Mouse (Mus musculus) retina, postnatal 7 days (tissue): ENCODE measurements around the gene Rpl23a.
"Not testable (repeated sequence)": the region's sequence is repeated elsewhere in the genome, so short reads cannot be mapped to it uniquely, and the experiment has no call there.

ENCODE experiments used
- DNase-seq: peaks from one replicate; pipeline ENCODE4 v3.0.0-alpha.2; 2012; ENCODE audit warnings: low read depth, low spot score

The Rpl23a gene

DNA sequence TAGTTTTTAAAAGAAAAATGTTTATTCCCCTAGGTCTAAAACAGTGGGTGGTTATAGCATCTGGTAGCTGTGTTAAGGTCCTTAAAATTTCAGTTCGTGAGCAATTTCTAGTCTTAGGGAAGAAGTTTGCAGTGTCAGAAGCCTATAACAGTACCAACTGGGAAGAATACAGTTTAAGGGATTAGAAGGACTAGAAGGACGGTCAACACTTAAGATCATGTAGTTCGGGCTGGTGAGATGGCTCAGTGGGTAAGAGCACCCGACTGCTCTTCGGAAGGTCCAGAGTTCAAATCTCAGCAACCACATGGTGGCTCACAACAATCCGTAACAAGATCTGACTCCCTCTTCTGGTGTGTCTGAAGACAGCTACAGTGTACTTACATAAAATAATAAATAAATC, 1.3 kb upstream of the Rpl23a start:
- not testable (repeated sequence) for DNase-seq

DNA sequence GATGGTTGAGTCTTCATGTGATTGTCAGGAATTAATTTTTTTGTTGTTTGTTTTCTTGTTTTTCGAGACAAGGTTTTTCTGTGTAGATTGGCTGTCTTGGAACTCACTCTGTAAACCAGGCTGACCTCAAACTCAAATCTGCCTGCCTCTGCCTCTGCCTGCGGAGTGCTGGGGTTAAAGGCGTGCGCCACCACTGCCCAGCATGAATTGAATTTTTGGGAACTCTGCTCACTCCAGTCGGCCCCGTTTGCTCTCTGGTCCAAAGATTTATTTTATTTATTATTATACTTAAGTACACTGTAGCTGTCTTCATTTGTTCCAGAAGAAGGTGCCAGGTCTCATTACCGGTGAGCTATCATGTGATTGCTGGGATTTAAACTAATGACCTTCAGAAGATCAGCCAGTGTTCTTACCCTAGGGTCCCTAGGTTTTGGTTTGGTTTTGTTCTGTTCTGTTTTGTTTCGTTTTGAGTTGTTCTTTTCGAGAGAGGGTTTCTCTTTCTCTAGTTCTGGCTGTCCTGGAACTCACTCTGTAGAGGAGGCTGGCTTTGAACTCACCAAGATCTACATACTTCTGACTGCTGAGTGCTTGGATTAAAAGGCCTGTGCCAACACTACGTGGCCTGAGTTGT, 615 bp upstream of the Rpl23a start:
- no peak for DNase-seq

DNA sequence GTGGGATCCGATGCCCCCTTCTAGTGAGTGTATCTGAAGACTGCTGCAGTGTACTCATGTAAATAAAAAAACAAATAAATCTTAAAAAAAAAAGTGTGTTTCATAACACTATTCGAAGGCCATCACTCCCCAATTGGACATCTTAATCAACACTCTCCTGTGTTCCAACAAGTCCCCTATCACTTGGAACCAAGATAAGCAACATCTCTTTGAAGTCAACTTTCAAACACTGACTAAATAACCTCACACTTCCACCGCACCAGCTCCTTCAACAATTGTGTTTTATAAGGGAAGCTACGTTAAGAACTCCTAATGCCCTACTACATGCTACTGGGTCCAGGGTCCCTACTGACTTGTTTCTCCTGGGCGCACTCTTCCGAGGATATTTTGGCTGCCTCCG, 934 bp downstream of the Rpl23a start:
- DNase-seq, result no peak

DNA sequence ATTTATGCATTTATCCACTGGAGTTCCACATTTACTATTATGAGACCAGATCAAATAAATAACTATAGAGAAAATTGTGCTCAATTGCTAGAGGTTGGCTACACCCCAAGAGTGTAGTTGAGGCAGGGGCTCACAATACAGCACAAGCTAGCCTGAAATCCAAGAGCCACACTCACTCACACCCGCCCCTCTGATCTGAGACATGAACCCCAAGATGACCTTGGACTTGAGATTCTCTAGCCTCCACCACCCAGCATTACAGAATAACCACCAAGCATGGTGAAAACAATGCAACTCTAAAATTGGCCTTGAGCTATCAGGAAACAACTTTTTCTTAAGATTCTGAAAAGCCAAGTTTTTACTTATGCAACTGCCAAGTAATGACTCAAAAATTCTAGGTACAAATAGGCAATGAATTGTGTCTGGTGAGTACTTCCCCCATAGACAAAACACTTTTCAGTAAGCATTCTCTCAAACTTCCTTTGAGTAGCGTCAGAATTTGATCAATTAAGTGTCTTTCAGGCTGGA, 1.5 kb downstream of the Rpl23a start:
- no peak for DNase-seq

DNA sequence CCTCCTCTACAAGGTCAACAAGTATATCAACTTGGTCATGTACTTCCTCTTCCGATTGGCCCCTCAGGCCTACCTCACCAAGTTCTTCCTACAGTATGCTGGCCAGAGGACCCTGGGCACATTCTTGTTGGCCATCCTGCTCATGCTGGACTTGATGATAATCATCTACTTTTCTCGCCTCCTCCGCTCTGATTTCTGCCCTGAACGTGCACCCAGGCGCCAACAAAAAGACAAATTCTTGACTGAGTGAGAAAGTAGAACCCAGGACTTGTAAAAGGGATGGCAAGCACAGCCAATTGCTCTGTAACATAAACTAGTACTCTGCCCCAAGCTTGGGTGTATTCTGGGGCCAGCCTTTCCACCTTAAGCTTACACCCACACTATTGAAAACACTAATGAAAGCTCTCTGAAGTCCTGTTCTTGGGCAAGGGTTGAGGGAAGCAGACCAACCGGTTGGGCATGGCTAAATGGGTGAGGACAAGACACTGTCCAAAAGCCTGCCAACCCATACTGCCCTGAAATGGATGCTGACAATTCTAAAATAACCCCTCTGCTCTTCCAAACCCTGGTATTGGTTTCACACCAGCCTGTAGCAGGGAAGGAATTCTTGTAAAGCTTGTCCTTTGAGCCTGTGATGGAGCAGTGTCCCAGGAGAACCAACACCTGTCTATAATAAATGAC, 3.2 kb downstream of the Rpl23a start:
- DNase-seq, result no peak

- no peak for DNase-seq
These were observed 3.9 kb downstream of the Rpl23a start for GRCm38 (mm10) chr11:78179438-78179999.

GRCm38 (mm10) chr11:78178859-78179437, 4.4 kb downstream of the Rpl23a start:
- no peak for DNase-seq

DNA sequence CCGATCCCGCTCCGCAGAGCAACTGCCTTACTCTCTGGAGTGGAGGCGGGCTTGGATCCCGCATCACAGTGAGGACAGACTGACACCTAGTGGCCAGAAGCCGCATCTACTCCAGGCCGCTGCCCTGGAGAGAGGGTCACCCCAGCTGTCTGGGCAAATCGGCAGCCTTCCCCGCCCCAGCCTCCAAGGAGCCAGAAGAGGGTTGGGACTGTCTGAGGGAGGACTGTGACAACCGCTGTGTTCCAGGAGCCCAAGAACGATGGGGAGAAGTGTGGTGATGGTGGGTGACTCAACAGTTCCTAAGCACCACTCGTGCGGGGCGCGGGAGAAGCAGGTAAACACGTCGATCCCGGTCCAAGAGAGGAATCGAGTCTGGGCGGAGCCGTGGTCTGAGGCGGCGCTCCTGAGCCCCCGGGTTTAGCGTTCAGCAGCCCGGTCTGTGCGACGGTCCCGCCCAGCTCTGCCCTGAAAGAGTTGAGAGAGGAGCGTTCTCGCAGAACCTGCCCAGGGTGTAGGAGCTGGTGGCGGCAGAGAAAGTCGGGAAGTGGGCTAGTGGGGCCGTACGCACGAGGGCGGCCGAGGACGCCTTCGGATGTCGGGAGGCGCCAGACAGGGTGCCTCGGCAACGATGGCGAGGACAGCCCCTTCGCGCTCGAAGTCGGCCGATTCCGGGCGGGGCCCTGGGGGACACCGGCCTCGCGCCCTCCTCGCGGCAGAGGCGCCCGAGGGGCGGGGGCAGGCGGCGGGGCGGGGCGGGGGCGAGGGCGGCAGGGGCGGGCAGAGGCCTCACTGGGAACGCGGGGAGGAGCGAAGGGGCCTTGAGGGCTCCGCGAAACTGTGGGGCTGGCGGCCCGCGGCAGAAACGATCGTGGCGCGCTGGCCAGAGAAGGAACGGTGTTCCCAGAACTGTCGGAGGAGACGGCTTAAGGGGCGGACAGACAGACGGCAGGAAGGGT, 5.2 kb downstream of the Rpl23a start:
- peak; percentile 88 for DNase-seq

GRCm38 (mm10) chr11:78177437-78177836, 5.9 kb downstream of the Rpl23a start:
- no peak for DNase-seq

GRCm38 (mm10) chr11:78176905-78177331, 6.5 kb downstream of the Rpl23a start:
- DNase-seq, result no peak

DNA sequence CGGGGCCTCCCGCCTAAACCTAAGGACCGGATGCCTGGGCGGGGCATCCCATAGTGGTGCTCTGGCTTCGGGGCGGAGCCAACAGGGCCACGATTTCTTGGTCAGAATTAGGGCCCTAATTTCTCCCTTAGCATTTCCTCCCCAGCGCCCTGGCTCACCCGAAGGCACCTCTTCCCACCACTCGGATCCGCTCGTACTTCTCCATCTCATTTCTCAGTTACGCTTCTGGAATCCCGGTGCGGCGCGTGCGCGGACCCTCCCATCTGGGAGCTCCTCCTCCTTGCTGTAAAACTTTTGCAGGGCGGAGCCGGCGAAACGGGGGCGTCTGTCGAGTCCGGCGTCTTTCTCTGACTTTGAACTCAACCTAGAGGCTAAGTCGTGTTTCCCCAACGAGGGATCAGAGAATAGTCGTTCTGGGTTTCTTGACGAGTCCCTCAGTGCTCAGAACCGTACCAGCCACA, 7.0 kb downstream of the Rpl23a start, which contains the start of the genes Nek8 and Tlcd1:
Nek8 (minus strand) TSS at position 274 of the 461 bp plus-strand sequence.
Tlcd1 (plus strand) TSS at position 310 of the 461 bp plus-strand sequence.
- DNase-seq, result peak; percentile 59

GRCm38 (mm10) chr11:78175771-78176401, 7.5 kb downstream of the Rpl23a start:
- DNase-seq, result no peak

DNA sequence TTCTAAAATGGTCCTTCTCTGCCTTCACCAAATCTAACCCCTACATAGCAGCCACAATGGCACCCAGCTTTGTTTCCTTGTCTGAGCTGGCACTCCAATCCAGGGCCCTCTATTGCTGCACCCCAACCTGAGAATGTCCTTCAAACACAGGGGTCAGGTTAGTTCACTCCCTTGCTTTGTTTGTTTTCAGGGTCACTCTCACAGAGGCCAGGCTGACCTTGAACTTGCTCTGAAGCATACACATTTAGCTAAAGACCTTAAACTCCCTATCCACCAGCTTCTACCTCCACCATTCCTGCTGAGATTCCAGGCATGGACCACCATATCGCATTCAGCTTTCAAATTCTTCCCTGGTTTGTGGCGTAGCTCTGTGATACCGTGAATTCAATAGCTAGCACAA, 8.9 kb downstream of the Rpl23a start:
- no peak for DNase-seq

DNA sequence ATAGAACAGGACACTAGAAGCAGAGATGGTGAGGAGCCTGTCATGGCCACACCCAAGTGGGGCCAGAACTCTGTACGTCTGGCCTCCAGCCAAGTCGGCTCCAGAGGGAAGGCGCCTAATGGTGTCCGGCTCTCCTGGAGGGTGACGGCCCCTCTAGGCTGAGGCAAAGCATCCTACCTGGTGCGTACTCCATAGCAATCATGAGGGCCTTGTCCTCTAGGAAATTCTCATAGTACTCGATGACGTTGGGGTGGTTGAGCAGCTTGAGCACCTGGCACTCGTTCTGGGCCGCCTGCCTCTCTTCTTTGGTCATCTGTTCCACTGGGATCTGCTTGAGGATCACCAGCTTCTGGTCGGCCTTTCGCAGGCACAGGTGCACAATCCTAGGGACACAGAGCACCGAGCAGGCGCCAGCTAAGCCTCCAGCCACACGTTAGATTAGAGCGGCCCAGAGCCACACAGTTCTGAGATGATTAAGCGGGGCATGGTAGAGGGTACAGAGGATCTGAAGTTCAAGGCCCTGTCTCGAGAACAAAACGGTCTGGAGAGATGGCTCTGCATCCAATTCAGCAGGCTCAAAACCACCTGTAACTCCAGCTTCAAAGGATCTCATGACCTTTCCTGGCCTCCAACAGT, 10.5 kb downstream of the Rpl23a start:
- no peak for DNase-seq

DNA sequence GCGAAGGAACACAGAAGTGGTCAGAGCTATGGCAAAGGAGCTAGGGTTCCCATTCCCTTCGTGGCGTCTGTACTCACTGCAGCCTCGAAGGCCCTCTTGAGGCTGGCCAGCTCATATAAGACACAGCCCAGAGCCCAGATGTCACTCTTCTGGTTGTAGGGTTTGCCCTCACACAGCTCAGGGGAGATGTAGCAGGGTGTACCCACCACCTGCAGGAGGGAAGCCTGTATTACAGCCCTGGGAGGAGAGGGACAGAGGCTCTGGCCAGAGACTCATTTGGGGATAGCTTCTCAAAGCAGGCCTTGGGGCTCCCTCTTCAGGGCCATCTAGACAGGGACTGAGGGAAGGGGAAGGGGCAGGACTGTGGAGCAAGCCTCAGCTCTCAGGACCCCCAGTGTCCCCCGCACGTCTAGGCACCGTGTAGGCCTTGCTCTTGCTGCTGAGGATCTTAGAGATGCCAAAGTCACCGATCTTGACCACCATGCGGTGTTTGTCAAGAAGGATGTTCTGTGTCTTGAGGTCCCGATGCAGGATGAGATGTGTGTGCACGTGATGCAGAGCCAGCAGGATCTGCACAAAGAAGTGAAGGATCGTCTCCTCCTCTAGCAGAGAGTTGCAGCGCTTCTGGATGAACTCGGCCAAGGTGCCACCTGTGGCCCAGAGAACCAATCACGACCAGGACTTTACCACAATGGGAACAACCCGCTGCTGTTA, 11.2 kb downstream of the Rpl23a start:
- no peak for DNase-seq

- no peak for DNase-seq
These were observed 12.1 kb downstream of the Rpl23a start for GRCm38 (mm10) chr11:78171328-78171727.

DNA sequence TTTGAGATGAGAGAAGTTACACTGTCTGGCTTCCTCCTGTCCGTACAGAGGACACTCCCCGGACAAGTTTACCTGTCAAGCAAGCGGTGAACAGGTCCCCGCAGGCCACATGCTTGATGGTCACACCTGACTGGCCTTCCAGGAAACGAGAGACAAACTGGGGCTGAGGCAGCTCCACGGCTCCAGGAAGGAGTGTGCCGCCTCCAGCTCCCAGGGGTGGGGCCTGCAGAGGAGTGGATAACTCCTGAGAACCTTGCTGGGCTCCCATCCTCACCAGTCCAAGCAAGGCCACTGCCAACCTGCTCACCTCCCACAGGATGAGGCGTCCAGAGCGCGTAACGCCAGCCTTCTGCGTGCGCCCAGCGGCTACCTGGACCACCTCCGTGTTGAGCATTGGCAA, 13.1 kb downstream of the Rpl23a start:
- DNase-seq, result no peak

GRCm38 (mm10) chr11:78168541-78169468, 14.6 kb downstream of the Rpl23a start:
- no peak for DNase-seq
